In the genomic region with DNA sequence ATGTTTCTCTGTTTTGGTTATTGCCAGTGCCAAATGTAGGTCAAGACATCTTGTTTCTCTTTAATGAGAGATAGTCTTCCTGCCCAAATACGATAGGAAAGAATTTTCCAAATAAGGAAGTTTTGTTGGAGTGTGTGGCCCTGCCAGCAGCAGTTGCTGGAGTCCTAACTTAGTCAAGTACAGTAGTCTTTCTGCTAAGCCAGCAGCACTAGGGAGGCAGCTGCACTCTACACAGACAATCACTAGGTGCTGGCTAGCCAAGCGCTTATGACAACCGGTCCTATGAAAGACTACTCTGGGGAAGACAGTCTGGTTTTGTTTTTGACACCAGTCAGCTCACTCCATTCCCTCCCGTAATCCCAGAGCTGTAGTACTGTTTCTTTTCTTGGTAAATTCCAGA, we compare ENCODE assay signal across 9 mouse cellular contexts. TPM values are rescaled to one million over a fixed set of nuclear protein-coding genes. Genes with fewer than 3 reads are reported as not detected.
DNase-seq lines count a peak whose midpoint lies in the region; ATAC-seq and TF ChIP-seq lines count a peak whose summit lies in the region.
"Had no signal": no experiment of that assay in that cellular context is flagged by ENCODE, and none has a peak within 500 bp of the region (broad histone marks: within the 10 kb centered on the region; RNA-seq: fewer than 3 reads in every experiment).

No protein-coding gene starts in this region.

- H3K9me3 ChIP-seq in kidney, embryonic 16.5 days (ENCODE audit: low read length): no peaks in the 10 kb centered on the region
- no peaks in the 10 kb centered on the region for H3K9me3 ChIP-seq in heart, embryonic 16.5 days (replicated peaks; ENCODE audit: control insufficient read depth, low read length)
- no peaks in the 10 kb centered on the region for H3K9me3 ChIP-seq in hindbrain, embryonic 12.5 days (replicated peaks)
- H3K9me3 ChIP-seq: stomach, embryonic 15.5 days had no signal

- 54% methylated on average over 4 of the region's 4 CpGs for WGBS in kidney, embryonic 16.5 days
- WGBS in heart, embryonic 16.5 days: 27% methylated on average over 4 of the region's 4 CpGs
- 59% methylated on average over 4 of the region's 4 CpGs for WGBS in hindbrain, embryonic 12.5 days

- no peaks in the 10 kb centered on the region for H3K27me3 ChIP-seq in kidney, embryonic 16.5 days (ENCODE audit: insufficient read depth, low read length)
- H3K27me3 ChIP-seq in heart, embryonic 16.5 days (ENCODE audit: control insufficient read depth, insufficient read depth, low read length): no peaks in the 10 kb centered on the region
- H3K27me3 ChIP-seq in hindbrain, embryonic 12.5 days: no peaks in the 10 kb centered on the region
- H3K27me3 ChIP-seq: stomach, embryonic 15.5 days had no signal

- DNase-seq in kidney, postnatal 36 days: peak; percentile 18 to 23
- peak; percentile 39 for DNase-seq in skeletal muscle tissue, adult 2 months (ENCODE audit: low read depth, low spot score)
- no peak for DNase-seq in embryo, embryonic 11 days
- DNase-seq: left cerebral cortex, postnatal 4 days had no signal

- no peak for TF ChIP-seq CTCF in embryonic fibroblast, embryonic 13.5 days (IDR thresholded peaks at IDR 0.05; ENCODE audit: borderline replicate concordance, insufficient read depth, low read length)

- H3K4me1 ChIP-seq in kidney, embryonic 16.5 days (ENCODE audit: insufficient read depth, low read length): peaks cover 15% of the 10 kb centered on the region
- H3K4me1 ChIP-seq in embryonic fibroblast, embryonic 13.5 days (ENCODE audit: control insufficient read depth, insufficient read depth, low read length): peaks cover 19% of the 10 kb centered on the region
- H3K4me1 ChIP-seq in heart, embryonic 16.5 days (ENCODE audit: control insufficient read depth, insufficient read depth, low read length): peaks cover 6% of the 10 kb centered on the region; the same call in 1 of the 2 replicates
- H3K4me1 ChIP-seq in hindbrain, embryonic 12.5 days: peaks cover 6% of the 10 kb centered on the region

- no peak overlapping the region for H3K4me2 ChIP-seq in kidney, embryonic 16.5 days (replicated peaks; ENCODE audit: low read depth, low read length)
- no peak overlapping the region for H3K4me2 ChIP-seq in heart, embryonic 16.5 days (ENCODE audit: low read depth, low read length)
- no peak overlapping the region for H3K4me2 ChIP-seq in hindbrain, embryonic 12.5 days (replicated peaks)
- H3K4me2 ChIP-seq: stomach, embryonic 15.5 days had no signal

- no peaks in the 10 kb centered on the region for H3K36me3 ChIP-seq in kidney, embryonic 16.5 days (ENCODE audit: insufficient read depth, low read length)
- H3K36me3 ChIP-seq in heart, embryonic 16.5 days (ENCODE audit: control insufficient read depth, insufficient read depth): no peaks in the 10 kb centered on the region
- H3K36me3 ChIP-seq in hindbrain, embryonic 12.5 days: no peaks in the 10 kb centered on the region
- H3K36me3 ChIP-seq: stomach, embryonic 15.5 days had no signal

- no peak overlapping the region for H3K9ac ChIP-seq in kidney, embryonic 16.5 days (replicated peaks; ENCODE audit: low read length)
- no peak overlapping the region for H3K9ac ChIP-seq in heart, embryonic 16.5 days (ENCODE audit: low read length)
- H3K9ac ChIP-seq in hindbrain, embryonic 12.5 days: no peak overlapping the region
- H3K9ac ChIP-seq: stomach, embryonic 15.5 days had no signal

- no peak overlapping the region for H3K27ac ChIP-seq in kidney, embryonic 16.5 days (ENCODE audit: low read length)
- peak overlapping the region; percentile 100 for H3K27ac ChIP-seq in embryonic fibroblast, embryonic 13.5 days (ENCODE audit: insufficient read depth, low read length)
- peak overlapping the region; percentile 45; the same call in 1 of the 2 replicates for H3K27ac ChIP-seq in heart, embryonic 16.5 days (ENCODE audit: low read length)
- H3K27ac ChIP-seq in hindbrain, embryonic 12.5 days: no peak overlapping the region

- no peak overlapping the region for H3K4me3 ChIP-seq in kidney, embryonic 16.5 days (ENCODE audit: low read length)
- H3K4me3 ChIP-seq in embryonic fibroblast, embryonic 13.5 days (ENCODE audit: insufficient read depth, low read length): no peak overlapping the region
- no peak overlapping the region for H3K4me3 ChIP-seq in heart, embryonic 16.5 days (ENCODE audit: low read length)
- no peak overlapping the region for H3K4me3 ChIP-seq in hindbrain, embryonic 12.5 days
- H3K4me3 ChIP-seq: stomach, embryonic 15.5 days had no signal

- no peak for ATAC-seq in kidney, embryonic 16.5 days (ENCODE audit: low FRiP score, low TSS enrichment)
- ATAC-seq in heart, embryonic 16.5 days (replicated peaks; ENCODE audit: extremely low read depth, insufficient read depth, low FRiP score): no peak
- ATAC-seq in hindbrain, embryonic 12.5 days (ENCODE audit: low FRiP score): no peak

- TF ChIP-seq POLR2A in embryonic fibroblast, embryonic 13.5 days (IDR thresholded peaks at IDR 0.05; ENCODE audit: low read depth, low read length): peak; percentile 60

RNA-seq across cellular contexts. Expression of a gene that starts 35.4 kb away (rescaled TPM):
- 54.9 and 57.7 TPM in 2 replicates for polyA plus RNA-seq in kidney, embryonic 16.5 days (2015; fragmentation: Nextera tagmentation; extraction: Ambion mirVana)
- 494 and 636 TPM in 2 replicates for polyA plus RNA-seq in embryonic fibroblast, embryonic 13.5 days (2011; ENCODE audit: insufficient read length, low read depth, missing spikeins)
- polyA plus RNA-seq in heart, embryonic 16.5 days (2015; fragmentation: Nextera tagmentation; extraction: Ambion mirVana): 89.3 and 97.0 TPM in 2 replicates
- polyA plus RNA-seq in hindbrain, embryonic 12.5 days (2016; fragmentation: Nextera tagmentation; extraction: Ambion mirVana): 39.1 and 46.4 TPM in 2 replicates

RNA-seq across cellular contexts. Expression of a gene that starts 57.4 kb away (rescaled TPM):
- polyA plus RNA-seq in kidney, embryonic 16.5 days (2015; fragmentation: Nextera tagmentation; extraction: Ambion mirVana): 21.7 and 21.8 TPM in 2 replicates
- polyA plus RNA-seq in embryonic fibroblast, embryonic 13.5 days (2011; ENCODE audit: insufficient read length, low read depth, missing spikeins): 75.9 and 142 TPM in 2 replicates
- polyA plus RNA-seq in heart, embryonic 16.5 days (2015; fragmentation: Nextera tagmentation; extraction: Ambion mirVana): 1.2 and 1.9 TPM in 2 replicates
- polyA plus RNA-seq in hindbrain, embryonic 12.5 days (2016; fragmentation: Nextera tagmentation; extraction: Ambion mirVana): 0.46 and 0.76 TPM in 2 replicates

Comparison
In these comparisons a context has a peak if more than half of its experiments do, and no peak if none do; other contexts are left out.
1. H3K27ac ChIP-seq: peak in embryonic fibroblast, embryonic 13.5 days (single experiment) and heart, embryonic 16.5 days (single experiment); none in kidney, embryonic 16.5 days (single experiment) and hindbrain, embryonic 12.5 days (single experiment).